Mouse (Mus musculus): ENCODE data around the gene Gnaz. TPM values are rescaled to one million over a fixed set of nuclear protein-coding genes. Genes with fewer than 3 reads are reported as not detected.
"Not testable (repeated sequence)": the region's sequence is repeated elsewhere in the genome, so short reads cannot be mapped to it uniquely, and the experiment has no call there.

Gene Gnaz
- polyA plus RNA-seq, 1 experiment from 2014 or later: 42.5 TPM

GRCm38 (mm10) chr10:75031345-75032114 lies 64.6 kb downstream of the Gnaz start:
- H3K36me3 ChIP-seq: no peaks in the 10 kb centered on the region
- no peaks in the 10 kb centered on the region for H3K27me3 ChIP-seq
- H3K4me2 ChIP-seq (replicated peaks): no peak overlapping the region
- H3K9me3 ChIP-seq: no peaks in the 10 kb centered on the region
- peaks cover 38% of the 10 kb centered on the region for H3K4me1 ChIP-seq (replicated peaks)
- no peak overlapping the region for H3K4me3 ChIP-seq (replicated peaks)
- 79% methylated on average over 5 of the region's 5 CpGs for whole genome bisulfite sequencing
- H3K9ac ChIP-seq (replicated peaks): no peak overlapping the region
- H3K27ac ChIP-seq: no peak overlapping the region
- ATAC-seq: no peak

- H3K9ac ChIP-seq (replicated peaks): no peak within 1 kb of the TSS
- peak within 1 kb of the TSS; percentile 46 for H3K4me2 ChIP-seq (replicated peaks)
- peaks cover 44% of the 10 kb centered on the region for H3K4me1 ChIP-seq (replicated peaks)
- no peaks in the 10 kb centered on the region for H3K9me3 ChIP-seq
- no peaks in the 10 kb centered on the region for H3K36me3 ChIP-seq
- ATAC-seq: peak; percentile 79
- H3K4me3 ChIP-seq (replicated peaks): no peak within 1 kb of the TSS
- 14% methylated on average over 10 of the region's 10 CpGs for WGBS
- no peaks in the 10 kb centered on the region for H3K27me3 ChIP-seq
- peak within 1 kb of the TSS; percentile 75 for H3K27ac ChIP-seq
Measured at GRCm38 (mm10) chr10:75032395-75032794, 65.4 kb downstream of the Gnaz start, which contains the start of gene Rsph14. Gene Rsph14 (minus strand): TSS chr10:75032586.

GRCm38 (mm10) chr10:75036883-75037379 lies 70.0 kb downstream of the Gnaz start, which contains the start of gene Rab36:
Gene Rab36 (plus strand): TSS chr10:75037058.
- Histone ChIP-seq H3K4me1 (replicated peaks) (peaks cover 49% of the 10 kb centered on the region), H3K4me2 (replicated peaks) (peak within 1 kb of the TSS; percentile 71), H3K4me3 (replicated peaks) (peak within 1 kb of the TSS; percentile 45), H3K27ac (peak within 1 kb of the TSS; percentile 93), H3K36me3 (no peaks in the 10 kb centered on the region), H3K9me3 (no peaks in the 10 kb centered on the region), H3K27me3 (peaks cover 3% of the 10 kb centered on the region; the same call in 1 of the 2 replicates), H3K9ac (replicated peaks) (peak within 1 kb of the TSS; percentile 70)
- peak; percentile 94 for ATAC-seq
- WGBS: under 1% methylated on average over 36 of the region's 36 CpGs

- ATAC-seq; H3K4me3 ChIP-seq (replicated peaks); H3K4me2 ChIP-seq (replicated peaks); H3K9ac ChIP-seq (replicated peaks); H3K36me3 ChIP-seq; H3K27ac ChIP-seq; H3K9me3 ChIP-seq; H3K27me3 ChIP-seq: not testable (repeated sequence)
- peaks cover 33% of the 10 kb centered on the region for H3K4me1 ChIP-seq (replicated peaks)
- WGBS: 16% methylated on average over 1 of the region's 1 CpGs
Measured at GRCm38 (mm10) chr10:75042060-75042459, 75.1 kb downstream of the Gnaz start.

- WGBS: 61% methylated on average over 7 of the region's 7 CpGs
- ATAC-seq: 0 out of 2 replicates have a peak, but pooled peaks have one; percentile 19
- Histone ChIP-seq H3K27me3 (no peaks in the 10 kb centered on the region), H3K4me1 (replicated peaks) (peaks cover 18% of the 10 kb centered on the region), H3K9ac (replicated peaks) (no peak overlapping the region), H3K4me2 (replicated peaks) (no peak overlapping the region), H3K36me3 (peaks cover 7% of the 10 kb centered on the region; the same call in 1 of the 2 replicates), H3K9me3 (no peaks in the 10 kb centered on the region), H3K27ac (no peak overlapping the region), H3K4me3 (replicated peaks) (no peak overlapping the region)
Measured at GRCm38 (mm10) chr10:75044459-75044858, 77.5 kb downstream of the Gnaz start.

GRCm38 (mm10) chr10:75045831-75046230 lies 78.9 kb downstream of the Gnaz start:
- no peak overlapping the region for H3K4me3 ChIP-seq (replicated peaks)
- H3K4me1 ChIP-seq (replicated peaks): peaks cover 16% of the 10 kb centered on the region
- no peak overlapping the region for H3K4me2 ChIP-seq (replicated peaks)
- ATAC-seq: no peak
- H3K27me3 ChIP-seq: no peaks in the 10 kb centered on the region
- H3K9ac ChIP-seq (replicated peaks): no peak overlapping the region
- no peaks in the 10 kb centered on the region for H3K9me3 ChIP-seq
- H3K36me3 ChIP-seq: peaks cover 7% of the 10 kb centered on the region
- H3K27ac ChIP-seq: no peak overlapping the region
- WGBS: 91% methylated on average over 15 of the region's 15 CpGs

- ATAC-seq: no peak
- 90% methylated on average over 7 of the region's 7 CpGs for WGBS
- Histone ChIP-seq H3K4me3 (replicated peaks) (no peak overlapping the region), H3K36me3 (peaks cover 7% of the 10 kb centered on the region), H3K9ac (replicated peaks) (no peak overlapping the region), H3K27ac (no peak overlapping the region), H3K27me3 (no peaks in the 10 kb centered on the region), H3K4me2 (replicated peaks) (no peak overlapping the region), H3K9me3 (no peaks in the 10 kb centered on the region), H3K4me1 (replicated peaks) (peaks cover 7% of the 10 kb centered on the region; the same call in 1 of the 2 replicates)
Measured at GRCm38 (mm10) chr10:75048711-75049110, 81.7 kb downstream of the Gnaz start.

GRCm38 (mm10) chr10:75051364-75052074 lies 84.5 kb downstream of the Gnaz start:
- H3K27ac ChIP-seq: no peak overlapping the region
- H3K4me2 ChIP-seq (replicated peaks): no peak overlapping the region
- ATAC-seq: no peak
- H3K4me1 ChIP-seq (replicated peaks): peaks cover 11% of the 10 kb centered on the region
- no peaks in the 10 kb centered on the region; the same call in none of the 2 replicates for H3K36me3 ChIP-seq
- no peaks in the 10 kb centered on the region for H3K27me3 ChIP-seq
- H3K4me3 ChIP-seq (replicated peaks): no peak overlapping the region
- WGBS: 94% methylated on average over 21 of the region's 21 CpGs
- no peak overlapping the region for H3K9ac ChIP-seq (replicated peaks)
- no peaks in the 10 kb centered on the region for H3K9me3 ChIP-seq

GRCm38 (mm10) chr10:75052902-75053301 lies 85.9 kb downstream of the Gnaz start:
- Histone ChIP-seq H3K4me2 (replicated peaks) (no peak overlapping the region), H3K4me1 (replicated peaks) (peaks cover 23% of the 10 kb centered on the region), H3K4me3 (replicated peaks) (no peak overlapping the region), H3K36me3 (no peaks in the 10 kb centered on the region; the same call in 1 of the 2 replicates), H3K27ac (no peak overlapping the region), H3K27me3 (no peaks in the 10 kb centered on the region), H3K9me3 (no peaks in the 10 kb centered on the region), H3K9ac (replicated peaks) (no peak overlapping the region)
- 82% methylated on average over 8 of the region's 8 CpGs for WGBS
- no peak for ATAC-seq

DNA sequence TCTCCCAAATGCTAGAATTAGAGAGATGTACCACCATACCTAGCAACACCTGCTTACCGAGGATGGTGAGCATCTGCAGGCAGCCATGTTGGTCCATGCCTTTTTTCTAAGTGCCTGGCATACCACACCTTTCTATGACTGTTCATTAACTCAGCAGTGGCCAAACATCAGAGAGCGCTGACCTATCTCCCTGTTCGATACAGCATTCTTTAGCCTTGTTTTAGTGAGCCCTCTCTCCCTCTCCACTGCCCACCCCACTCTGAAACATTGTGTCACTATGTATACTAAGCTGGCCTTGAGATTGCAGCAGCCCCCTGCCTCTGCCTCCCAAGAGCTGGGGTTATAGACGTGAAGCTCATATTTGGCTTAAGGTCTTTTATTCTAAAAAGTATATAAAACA lies 86.7 kb downstream of the Gnaz start:
- ATAC-seq: no peak
- Histone ChIP-seq H3K4me1 (replicated peaks) (peaks cover 28% of the 10 kb centered on the region), H3K36me3 (no peaks in the 10 kb centered on the region; the same call in 1 of the 2 replicates), H3K4me3 (replicated peaks) (no peak overlapping the region), H3K9ac (replicated peaks) (no peak overlapping the region), H3K4me2 (replicated peaks) (no peak overlapping the region), H3K27ac (no peak overlapping the region), H3K9me3 (no peaks in the 10 kb centered on the region), H3K27me3 (no peaks in the 10 kb centered on the region)
- 89% methylated on average over 4 of the region's 4 CpGs for WGBS

GRCm38 (mm10) chr10:75054125-75054524 lies 87.1 kb downstream of the Gnaz start:
- Histone ChIP-seq H3K27me3 (no peaks in the 10 kb centered on the region), H3K9me3 (no peaks in the 10 kb centered on the region), H3K4me2 (replicated peaks) (no peak overlapping the region), H3K27ac (no peak overlapping the region), H3K4me1 (replicated peaks) (peaks cover 33% of the 10 kb centered on the region), H3K9ac (replicated peaks) (no peak overlapping the region; the same call in 1 of the 2 replicates), H3K4me3 (replicated peaks) (no peak overlapping the region), H3K36me3 (no peaks in the 10 kb centered on the region; the same call in 1 of the 2 replicates)
- no peak for ATAC-seq
- WGBS: 81% methylated on average over 6 of the region's 6 CpGs

DNA sequence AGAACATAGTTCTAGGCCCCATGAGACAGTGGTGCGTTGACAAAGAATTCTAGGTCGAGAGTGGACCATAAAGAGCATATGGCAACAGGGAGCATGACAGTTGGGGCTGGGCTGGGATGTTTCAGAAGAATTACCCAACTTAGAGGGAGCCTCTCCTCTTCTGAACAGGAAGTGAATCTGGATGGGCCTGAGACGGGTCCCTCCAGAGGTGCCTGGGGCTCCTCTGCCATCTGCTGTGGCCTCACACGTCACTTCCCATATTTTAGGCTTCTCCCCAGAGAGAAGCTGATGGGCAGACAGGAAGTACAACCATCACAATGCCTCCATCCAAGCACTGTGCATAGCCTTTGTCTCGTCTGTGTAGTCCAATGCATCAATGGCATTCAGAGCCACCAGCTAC lies 88.7 kb downstream of the Gnaz start:
- Histone ChIP-seq H3K27ac (peak overlapping the region; percentile 61; the same call in 1 of the 2 replicates), H3K9me3 (no peaks in the 10 kb centered on the region), H3K4me2 (replicated peaks) (no peak overlapping the region), H3K4me3 (replicated peaks) (no peak overlapping the region), H3K36me3 (no peaks in the 10 kb centered on the region), H3K9ac (replicated peaks) (no peak overlapping the region), H3K4me1 (replicated peaks) (peaks cover 42% of the 10 kb centered on the region), H3K27me3 (no peaks in the 10 kb centered on the region)
- ATAC-seq: no peak
- WGBS: 58% methylated on average over 5 of the region's 5 CpGs

Measured in midbrain, embryonic 13.5 days (tissue).